Mouse (Mus musculus): ENCODE measurements around the gene Ackr2.

The Ackr2 gene

DNA sequence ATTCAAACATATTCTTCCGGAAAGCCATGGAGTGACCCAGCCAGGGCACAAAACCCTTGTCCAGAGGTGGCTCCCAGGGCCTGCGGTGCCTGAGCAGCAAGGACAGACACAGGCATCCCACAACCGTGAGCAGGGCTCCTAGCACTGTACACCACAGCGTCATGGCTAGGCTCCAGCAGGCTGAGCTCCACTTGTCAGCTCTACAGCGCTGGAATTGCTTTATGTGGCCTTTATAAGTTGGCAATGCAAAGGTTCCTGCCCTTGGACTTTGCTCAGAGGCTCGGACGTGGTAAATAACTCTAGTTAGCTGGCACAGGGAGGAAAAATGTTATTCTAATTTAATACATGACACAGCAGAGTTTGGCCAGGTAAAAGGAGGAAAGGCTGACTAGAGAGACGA, 17.9 kb downstream of the Ackr2 start, which contains the start of gene Cyp8b1:
Gene Cyp8b1, minus strand, starts transcription at position 204 of the 400 bp plus-strand sequence.
- DNase-seq (ENCODE audit: low read depth, low spot score) = no peak

DNA sequence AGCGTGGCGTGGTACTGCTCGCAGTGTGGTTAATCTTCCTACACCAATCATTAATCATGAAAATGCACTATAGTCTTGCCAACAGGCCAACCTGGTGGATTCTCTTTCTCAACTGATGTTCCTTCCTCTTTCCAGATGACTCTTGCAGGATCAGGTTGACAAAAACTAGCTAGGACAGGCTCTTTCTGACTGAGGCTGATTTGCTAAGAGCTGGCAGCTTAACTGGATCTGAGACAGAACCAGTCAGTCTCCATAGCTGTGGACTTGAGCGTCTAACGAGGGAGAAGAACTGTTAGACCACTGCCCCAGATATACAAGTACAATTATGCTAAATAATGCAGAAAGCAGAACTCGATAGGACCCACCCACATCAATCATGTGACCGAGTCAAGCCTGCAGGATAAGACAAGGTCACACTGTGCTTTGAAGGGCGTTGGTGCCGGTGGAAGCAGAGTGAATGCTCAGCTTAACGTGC, 20.9 kb downstream of the Ackr2 start:
- no peak for DNase-seq (ENCODE audit: low read depth, low spot score)

DNA sequence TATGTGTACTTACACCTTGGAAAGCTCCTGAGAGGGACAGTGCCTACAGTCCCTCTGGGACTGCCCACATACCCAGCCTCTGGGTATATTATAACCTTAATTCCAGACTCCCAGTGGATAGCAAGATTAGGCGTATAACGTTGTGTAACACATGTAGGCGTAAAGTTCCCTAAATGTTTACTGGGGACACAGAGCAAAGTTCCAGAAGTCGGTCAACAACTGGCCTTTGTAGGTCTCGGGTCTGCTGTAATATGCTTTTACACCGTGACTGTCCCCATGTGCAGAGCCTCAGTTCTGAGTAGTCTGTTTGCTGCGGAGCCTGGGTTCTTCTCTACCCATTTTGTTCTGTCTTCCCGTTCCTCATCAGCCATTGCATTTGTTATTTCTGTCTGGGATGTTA, 25.3 kb downstream of the Ackr2 start:
- DNase-seq (ENCODE audit: low read depth, low spot score) = no peak

DNA sequence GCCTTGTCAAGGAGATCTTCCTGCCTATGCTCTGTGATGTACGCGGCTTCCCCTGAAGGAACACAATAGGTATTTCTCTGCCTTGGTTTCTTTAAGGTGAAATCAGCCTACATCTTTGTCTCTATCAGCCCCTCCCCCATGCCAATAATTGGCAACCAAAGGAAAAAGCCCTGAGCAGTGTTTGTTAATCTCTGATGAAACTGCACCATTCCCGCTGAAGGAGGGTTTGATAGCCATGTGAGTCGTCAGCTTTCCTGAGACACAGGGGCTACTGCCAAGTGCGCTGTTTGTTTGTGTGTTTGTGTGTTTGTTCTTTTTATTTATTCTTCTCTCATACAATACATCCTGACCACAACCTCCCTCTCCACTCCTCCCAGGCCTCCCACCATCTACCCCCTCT, 25.8 kb downstream of the Ackr2 start:
- DNase-seq (ENCODE audit: low read depth, low spot score) = no peak

DNA sequence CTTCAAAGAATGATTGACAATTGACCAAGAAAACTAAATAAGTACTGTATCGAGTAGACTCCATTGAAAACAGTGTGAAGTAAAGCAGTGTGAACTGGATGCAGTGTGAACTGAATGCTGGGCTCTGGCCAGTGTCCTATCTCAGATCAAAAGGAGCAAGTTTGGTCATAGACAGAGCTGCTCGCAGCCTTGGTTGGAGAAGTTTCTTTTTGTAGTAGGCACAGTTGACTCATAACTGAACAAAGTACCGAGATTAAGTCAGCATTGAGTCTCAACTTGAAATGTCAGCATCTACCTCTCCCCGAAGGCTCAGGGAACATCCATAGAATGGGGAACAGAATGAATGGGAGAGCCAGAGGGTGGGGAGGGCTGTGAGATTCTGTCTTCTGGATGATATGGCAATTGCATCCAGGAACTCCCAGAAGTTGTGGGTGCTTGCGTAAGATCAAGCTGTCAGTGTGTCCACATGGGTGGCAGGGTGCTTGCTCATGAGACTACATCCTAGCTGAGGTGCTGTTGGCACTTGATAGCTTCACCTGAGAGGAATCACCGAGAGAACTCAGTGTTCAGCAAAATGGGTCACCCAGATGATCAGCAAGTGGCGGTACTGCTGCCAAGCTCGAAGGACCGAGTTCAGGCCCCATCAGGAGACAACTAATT, 26.9 kb downstream of the Ackr2 start:
- DNase-seq (ENCODE audit: low read depth, low spot score) = no peak

DNA sequence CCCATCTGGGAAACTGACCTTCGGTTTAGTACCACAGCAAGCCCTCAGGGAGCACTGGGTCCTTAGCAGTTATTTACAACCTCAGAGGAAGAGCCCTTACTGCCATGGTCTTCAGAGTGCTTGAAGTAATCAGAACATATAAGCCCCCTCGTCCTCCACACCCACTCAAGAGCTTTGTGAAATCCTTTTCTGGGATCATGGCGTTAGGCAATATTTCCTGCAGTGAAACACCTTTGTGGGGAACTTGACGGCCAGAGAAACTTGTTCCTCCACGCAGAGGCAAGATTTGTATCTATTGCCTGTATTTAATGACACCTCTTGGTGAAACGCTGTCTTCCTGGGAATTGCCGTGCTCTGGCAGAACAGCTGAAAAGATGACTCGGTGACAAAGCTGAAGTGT, 27.8 kb downstream of the Ackr2 start:
- DNase-seq (ENCODE audit: low read depth, low spot score) = no peak

DNA sequence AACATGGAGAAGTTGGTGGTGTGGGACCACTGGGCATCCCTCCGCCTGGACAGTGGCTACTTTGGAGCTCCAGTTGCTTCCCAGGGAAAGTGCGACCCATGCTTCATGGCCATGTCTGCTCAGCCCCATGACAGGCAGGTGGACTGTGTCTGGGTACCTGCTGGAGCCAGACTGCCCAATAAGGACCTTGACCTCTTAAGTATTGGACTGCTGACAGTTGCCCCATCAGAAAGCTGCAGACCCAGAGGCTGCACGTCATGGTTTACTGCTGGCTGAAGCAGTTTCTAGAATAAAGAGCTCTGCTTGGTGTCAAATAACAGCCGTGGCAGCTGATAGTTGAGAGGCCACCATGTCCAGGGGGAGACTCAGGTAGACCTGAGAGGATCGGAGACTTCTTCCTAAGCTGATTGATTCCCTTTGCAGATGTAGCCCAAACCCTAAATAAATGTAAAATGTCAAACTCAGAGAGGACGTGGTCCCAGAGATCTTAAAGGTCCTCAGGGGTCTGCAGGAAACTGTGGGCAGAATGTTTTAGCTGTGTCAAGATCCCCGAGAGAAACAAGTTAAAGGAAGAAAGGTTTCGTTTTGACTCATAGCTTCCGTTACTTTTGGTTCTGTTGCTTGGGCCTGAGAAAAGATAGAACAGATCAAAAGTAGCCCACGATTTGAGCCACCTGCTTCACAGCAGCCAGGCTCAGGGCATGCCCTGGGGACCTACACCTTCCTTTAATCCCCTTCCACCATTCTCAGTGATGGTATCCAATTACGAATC, 28.7 kb downstream of the Ackr2 start:
- DNase-seq (ENCODE audit: low read depth, low spot score) = no peak

DNA sequence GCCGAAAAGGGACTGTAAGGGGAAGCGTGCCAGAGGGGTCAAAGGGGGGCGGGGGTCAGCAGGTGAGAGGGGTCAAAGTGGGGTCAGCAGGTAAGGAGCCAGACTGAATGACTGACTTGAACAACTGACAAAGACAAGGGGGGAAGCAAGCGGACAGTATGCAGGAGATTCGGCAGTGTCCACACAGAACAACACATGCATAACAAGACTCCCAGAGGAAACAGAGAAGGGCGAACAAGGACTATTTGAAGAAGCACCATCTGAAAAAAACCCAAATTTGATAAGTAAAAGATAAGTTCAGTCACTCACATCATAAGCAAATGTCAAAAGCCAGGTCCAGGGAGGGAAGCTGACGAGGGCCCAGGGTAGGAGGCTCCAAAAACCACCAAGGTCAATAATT, 29.6 kb downstream of the Ackr2 start:
- DNase-seq (ENCODE audit: low read depth, low spot score) = no peak

DNA sequence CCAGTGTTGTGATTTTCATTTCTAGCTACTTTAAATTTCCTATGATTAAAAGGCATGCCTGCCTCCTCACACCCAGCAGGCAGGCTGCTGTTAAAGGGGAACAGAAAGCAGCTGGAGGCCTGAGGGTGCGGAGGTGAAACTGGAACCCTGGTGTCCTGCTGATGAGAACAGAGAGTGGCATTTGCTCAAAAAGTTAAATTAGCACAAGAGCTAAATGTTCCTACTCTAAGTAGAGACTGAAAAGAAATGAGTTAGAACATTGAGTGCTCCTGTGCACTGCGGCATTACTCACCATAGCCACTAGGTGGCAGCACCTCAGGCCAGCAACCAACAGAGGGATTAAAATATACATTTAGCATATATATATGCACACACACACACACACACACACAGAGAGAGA, 30.3 kb downstream of the Ackr2 start:
- peak; percentile 41 for DNase-seq (ENCODE audit: low read depth, low spot score)

DNA sequence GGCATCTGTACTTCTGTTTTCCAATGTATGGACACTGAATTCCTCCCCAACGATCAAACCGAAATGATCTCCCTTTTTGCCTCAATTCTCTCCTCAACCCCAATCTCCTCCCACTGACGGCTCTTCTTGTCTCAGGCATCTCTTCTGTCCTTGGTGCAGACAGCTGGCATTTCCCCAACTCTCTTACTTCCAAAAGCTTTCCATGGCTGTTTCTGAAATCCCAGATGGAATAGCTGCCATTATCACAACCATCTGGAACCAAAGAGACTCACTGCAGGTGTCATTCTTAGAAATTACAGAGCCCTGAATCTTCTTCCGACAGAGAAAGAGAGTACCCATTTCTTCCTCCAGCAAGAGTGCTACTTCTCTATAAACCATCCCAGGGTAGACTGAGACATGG, 36.7 kb downstream of the Ackr2 start:
- DNase-seq (ENCODE audit: low read depth, low spot score) = no peak

DNA sequence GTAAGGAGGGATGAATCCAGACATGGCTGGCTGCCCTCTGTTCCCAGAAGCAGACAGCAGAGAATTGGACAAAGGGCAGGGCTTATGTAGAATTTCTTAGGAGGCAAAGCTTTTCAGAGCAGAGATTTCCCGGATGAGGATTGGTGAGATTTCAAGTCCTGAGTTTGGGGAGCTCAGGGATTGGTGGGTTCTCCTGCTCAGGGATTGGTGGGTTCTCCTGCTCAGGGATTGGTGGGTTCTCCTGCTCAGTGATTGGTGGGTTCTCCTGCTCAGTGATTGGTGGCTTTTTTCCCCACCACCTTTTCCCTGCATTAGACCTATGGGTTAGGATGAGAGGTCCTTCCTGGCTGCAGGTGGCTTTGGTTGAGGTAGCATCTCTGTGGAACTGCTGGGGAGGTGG, 38.8 kb downstream of the Ackr2 start:
- DNase-seq (ENCODE audit: low read depth, low spot score) = no peak

DNA sequence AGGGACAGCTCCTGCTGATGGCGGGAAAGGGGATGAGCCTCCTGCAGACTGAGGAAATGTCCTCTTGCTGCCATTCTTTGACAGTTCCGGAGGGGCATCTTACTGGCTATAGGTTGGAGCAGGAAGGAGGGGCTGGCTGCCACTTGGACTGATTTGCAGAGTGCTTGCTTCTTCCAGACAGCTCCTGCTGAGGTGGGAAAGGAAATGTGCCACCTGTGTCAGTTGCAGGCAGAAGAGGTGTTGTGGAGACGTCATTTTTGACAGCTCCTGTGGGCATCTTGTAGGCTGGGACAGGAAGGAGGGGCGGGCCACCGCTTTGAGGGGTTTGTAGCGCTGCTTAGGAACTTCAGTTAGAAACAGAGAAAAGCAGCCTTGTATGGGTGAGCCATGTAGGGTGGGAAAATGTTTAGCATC, 39.3 kb downstream of the Ackr2 start:
- DNase-seq (ENCODE audit: low read depth, low spot score) = no peak

DNA sequence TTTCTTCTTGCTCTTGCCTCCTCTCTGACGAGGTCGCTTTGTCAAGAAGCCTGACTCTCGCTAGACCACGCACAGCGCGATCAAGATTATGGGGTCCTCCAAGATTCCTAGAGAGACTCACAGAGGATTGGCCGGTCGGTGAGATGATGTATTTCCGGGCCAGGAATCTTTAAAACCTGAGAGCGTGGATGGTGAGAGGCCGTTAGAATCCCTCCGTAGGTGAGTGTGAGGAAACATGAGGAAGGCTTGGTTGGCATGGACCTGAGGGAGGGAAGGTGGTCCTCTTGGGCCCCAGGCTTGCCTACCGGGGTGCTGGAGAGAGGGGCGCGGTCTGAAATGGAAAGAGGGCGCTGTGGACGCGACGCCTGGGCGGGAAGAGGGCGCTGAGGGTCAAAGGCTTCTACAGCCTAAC, 39.8 kb downstream of the Ackr2 start:
- DNase-seq (ENCODE audit: low read depth, low spot score) = no peak

DNA sequence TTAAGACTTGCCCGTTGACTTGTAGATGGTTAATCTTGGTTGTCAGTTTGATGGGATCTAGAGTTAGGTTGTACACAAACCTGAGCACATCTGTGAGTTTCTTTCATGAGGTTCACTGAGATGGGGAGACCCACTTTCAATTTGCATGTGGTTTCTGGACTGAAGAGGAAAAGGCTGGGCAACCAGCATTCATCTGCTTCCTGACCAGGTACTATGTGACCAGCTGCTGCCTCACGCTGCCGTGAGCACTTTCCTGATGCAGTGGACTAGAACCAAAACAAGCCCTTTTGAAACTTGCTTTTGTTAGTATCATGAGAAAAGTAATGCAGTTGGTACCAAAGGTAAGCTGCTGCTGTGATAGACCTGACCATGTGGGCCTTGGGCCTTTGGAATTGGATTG, 44.9 kb downstream of the Ackr2 start:
- no peak for DNase-seq (ENCODE audit: low read depth, low spot score)

DNA sequence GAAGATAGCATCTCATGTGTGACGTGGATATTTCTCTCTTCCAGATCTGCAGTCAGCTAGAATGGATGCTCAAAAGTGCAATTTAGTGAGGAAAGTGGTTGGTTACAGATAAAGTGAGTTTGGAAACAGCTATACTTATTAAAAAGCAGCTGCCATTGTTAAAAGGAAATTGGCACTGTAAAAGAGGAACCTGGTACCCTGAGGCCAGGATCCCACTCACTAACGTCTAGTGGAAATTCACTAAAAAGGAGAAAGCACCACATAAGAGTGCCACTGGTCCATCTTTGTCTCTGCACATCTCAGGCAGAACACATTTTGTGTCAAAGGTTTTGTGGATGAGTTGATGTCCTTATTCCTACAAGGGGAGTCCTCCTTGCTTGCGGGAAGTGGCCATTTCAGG, 45.5 kb downstream of the Ackr2 start:
- DNase-seq (ENCODE audit: low read depth, low spot score) = no peak

DNA sequence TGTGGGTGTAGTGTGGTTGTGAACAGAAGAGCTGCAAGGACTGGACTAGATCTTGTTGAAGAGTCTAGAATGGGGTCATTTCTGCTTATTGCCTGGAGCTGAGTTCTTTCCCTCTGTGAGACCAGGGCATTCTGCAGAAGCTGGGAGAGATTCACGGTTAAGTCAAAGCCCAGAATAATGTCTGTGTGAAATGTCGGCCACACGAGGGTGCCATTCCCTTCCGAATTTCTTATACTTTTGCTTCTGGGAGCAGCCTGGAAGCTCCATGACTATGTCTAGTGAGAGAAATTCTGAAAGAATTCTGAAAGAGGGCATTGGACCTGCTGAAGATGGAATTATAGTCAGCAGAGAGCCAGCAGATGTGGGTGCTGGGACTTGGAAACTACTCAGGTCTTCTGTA, 49.6 kb downstream of the Ackr2 start:
- no peak for DNase-seq (ENCODE audit: low read depth, low spot score)

DNA sequence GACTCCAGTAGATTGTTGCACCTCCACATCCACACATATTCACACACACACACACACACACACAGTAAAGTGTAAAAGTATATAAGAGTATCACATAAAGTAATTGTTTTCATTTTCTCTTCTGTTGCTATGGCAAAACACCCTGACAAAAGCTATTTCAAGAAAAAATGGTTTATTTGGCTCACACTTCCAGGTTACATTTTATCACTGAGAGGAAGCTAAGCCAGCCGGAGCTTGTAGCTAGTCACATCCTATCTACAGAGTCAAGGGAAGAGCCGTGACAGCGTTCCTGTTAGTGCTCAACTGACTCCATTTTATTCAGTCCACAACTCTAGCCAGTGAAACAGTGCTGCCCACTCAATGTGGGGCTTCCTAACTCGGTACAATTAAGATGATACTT, 50.3 kb downstream of the Ackr2 start:
- no peak for DNase-seq (ENCODE audit: low read depth, low spot score)

DNA sequence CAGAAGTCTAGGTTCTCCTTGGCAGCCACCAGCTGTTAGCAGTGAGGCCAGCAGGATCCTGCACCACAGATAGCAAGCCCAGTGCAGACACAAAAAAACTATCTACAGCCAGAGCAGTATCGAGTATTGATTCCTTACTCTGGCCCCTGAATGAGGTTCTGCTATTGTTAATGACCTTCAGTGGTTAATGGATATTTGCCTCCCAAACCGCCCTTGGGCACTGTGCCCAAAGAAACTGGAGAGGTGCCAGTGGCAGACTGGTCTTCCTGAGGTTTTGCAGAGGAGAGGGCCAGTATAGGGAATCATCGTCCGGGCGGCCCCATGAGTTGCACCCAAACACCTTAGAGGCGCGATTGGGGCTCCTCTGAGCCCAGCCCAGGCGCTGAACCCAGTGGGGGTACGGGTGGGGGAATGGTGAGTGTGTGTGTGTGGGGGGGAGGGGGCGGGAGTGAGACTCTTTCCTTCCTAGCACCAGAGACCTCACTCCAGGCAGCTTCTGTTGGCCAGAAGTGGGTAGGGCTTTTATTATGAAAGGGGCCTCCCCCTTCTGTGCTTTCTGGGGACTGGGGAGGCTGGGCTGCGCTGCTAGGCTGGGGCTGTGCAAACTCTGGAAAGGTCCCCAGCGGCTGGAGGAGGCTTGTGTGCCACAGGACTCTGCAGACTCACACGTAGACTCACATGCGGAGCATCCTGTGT, 52.4 kb downstream of the Ackr2 start, which contains the start of gene Fam198a:
Gene Fam198a, plus strand, starts transcription at position 571 of the 696 bp plus-strand sequence.
- DNase-seq (ENCODE audit: low read depth, low spot score) = no peak

DNA sequence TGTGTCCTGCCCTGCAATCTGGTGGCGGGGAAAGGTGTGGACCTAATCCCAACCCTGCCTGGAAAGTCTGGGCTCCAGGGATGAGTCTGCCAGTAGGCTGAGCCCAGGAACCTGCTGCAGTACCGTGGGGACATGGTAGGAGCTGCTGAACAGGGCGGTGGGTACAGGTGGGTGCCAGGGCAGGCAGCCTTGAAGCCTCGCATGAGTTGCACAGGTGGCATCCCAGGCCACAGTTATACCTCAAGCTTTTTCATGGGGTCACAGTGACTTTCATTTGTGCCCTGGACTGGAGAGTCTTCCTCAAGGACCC, 52.9 kb downstream of the Ackr2 start:
- no peak for DNase-seq (ENCODE audit: low read depth, low spot score)

DNA sequence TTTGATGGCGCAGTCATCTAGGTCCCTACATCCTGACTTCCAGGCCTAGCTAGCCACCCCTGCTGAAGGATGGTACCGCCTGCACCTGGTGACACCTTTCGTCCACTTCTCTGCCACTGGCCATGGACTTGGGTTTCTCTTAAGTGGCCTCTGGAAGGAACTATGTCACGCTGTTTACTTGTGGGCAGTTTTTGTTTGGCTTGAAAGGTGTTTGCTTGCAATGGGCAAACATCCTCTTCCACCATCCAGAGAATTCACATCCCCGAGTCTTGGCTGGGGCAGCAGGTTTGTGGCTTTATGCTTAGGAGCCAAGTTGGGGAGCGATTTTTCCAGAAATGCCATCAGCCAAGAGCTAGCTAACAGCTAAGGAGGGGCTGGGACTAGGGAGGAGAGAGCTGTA, 54.4 kb downstream of the Ackr2 start:
- no peak for DNase-seq (ENCODE audit: low read depth, low spot score)

DNA sequence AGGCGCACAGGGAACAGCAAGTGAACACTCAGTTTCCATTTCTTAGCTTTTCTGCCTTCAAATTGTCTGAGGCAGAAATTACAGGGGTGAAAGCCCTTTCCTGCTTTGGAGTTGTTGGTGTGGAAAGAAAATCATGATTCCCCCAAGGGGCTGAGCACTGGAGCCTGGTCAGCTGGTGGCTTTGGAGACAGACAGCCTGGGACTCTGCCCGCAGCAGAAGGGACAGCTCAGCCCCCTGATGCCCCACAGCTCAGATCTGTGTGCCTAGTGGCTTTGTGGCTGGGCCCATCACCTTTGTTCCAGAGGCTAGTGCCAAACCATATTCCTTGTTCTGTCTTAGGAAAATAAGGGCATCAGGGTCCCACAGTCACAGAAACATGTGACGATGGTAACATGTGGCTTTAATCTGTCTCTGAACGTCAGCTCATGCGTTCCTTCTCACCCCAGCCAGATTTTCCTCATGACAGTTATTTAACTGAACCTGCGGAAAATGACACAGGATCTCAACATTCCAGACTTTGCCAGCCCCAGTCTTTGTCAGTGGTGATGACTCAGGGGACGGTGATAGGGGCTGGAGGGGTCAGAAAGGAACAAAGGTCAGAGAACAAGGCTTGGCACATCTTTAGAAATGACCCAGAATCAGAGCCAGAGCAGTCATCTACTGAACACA, 61.9 kb downstream of the Ackr2 start:
- no peak for DNase-seq (ENCODE audit: low read depth, low spot score)
